Mouse (Mus musculus) cerebellum, adult 11-12 months (tissue): Measurements from ENCODE around the gene Rcbtb2.

Experiments
- DNase-seq: peaks from one replicate; pipeline ENCODE4 v3.0.0; 2022

Rcbtb2 gene

GRCm38 (mm10) chr14:73117411-73118392 lies 5.1 kb upstream of the Rcbtb2 start:
- DNase-seq: no peak

GRCm38 (mm10) chr14:73118482-73119347 lies 4.1 kb upstream of the Rcbtb2 start:
- no peak for DNase-seq

- no peak for DNase-seq
Observed at GRCm38 (mm10) chr14:73119459-73119858, 3.4 kb upstream of the Rcbtb2 start.

- no peak for DNase-seq
Observed at GRCm38 (mm10) chr14:73119966-73120365, 2.9 kb upstream of the Rcbtb2 start.

- DNase-seq: no peak
Observed at GRCm38 (mm10) chr14:73122211-73122922, 470 bp upstream of the Rcbtb2 start.

GRCm38 (mm10) chr14:73123381-73123780 lies 544 bp downstream of the Rcbtb2 start:
- DNase-seq: no peak

- DNase-seq: no peak
Observed at GRCm38 (mm10) chr14:73123786-73124185, 949 bp downstream of the Rcbtb2 start.

GRCm38 (mm10) chr14:73130519-73130918 lies 7.7 kb downstream of the Rcbtb2 start:
- DNase-seq: no peak

- no peak for DNase-seq
Observed at GRCm38 (mm10) chr14:73131856-73132410, 9.1 kb downstream of the Rcbtb2 start.

- DNase-seq: no peak
Observed at GRCm38 (mm10) chr14:73132731-73133130, 9.9 kb downstream of the Rcbtb2 start.

- DNase-seq: no peak
Observed at GRCm38 (mm10) chr14:73137234-73137633, 14.4 kb downstream of the Rcbtb2 start.

- DNase-seq: no peak
Observed at GRCm38 (mm10) chr14:73138483-73138882, 15.6 kb downstream of the Rcbtb2 start.

GRCm38 (mm10) chr14:73139866-73140265 lies 17.0 kb downstream of the Rcbtb2 start:
- no peak for DNase-seq

- no peak for DNase-seq
Observed at GRCm38 (mm10) chr14:73141800-73142199, 19.0 kb downstream of the Rcbtb2 start.

- no peak for DNase-seq
Observed at GRCm38 (mm10) chr14:73142421-73142895, 19.6 kb downstream of the Rcbtb2 start.

GRCm38 (mm10) chr14:73142896-73143709 lies 20.3 kb downstream of the Rcbtb2 start:
- DNase-seq: peak; percentile 92

- DNase-seq: no peak
Observed at GRCm38 (mm10) chr14:73143710-73144420, 21.0 kb downstream of the Rcbtb2 start.

GRCm38 (mm10) chr14:73145531-73145930 lies 22.7 kb downstream of the Rcbtb2 start:
- no peak for DNase-seq

GRCm38 (mm10) chr14:73146721-73147120 lies 23.9 kb downstream of the Rcbtb2 start:
- no peak for DNase-seq

- DNase-seq: no peak
Observed at GRCm38 (mm10) chr14:73148125-73148524, 25.3 kb downstream of the Rcbtb2 start.

GRCm38 (mm10) chr14:73161303-73161702 lies 38.5 kb downstream of the Rcbtb2 start:
- DNase-seq: no peak
